Mouse (Mus musculus) cerebellum, adult (tissue): ENCODE measurements around the gene Gm16223.

ENCODE experiments used
- ATAC-seq: cut with Nextera tagmentation; 2 replicates; pipeline ENCODE4 v1.9.2; 2017; ENCODE audit warnings: mild to moderate bottlenecking, moderate library complexity, mixed read lengths; ENCODE audit not compliant: insufficient number of reproducible peaks, low FRiP score, low TSS enrichment

The Gm16223 gene

GRCm38 (mm10) chr5:42211554-42212338 is 144.0 kb downstream of the Gm16223 start:
- no peak for ATAC-seq

- no peak for ATAC-seq
Measured at GRCm38 (mm10) chr5:42212353-42212752, 144.6 kb downstream of the Gm16223 start.

DNA sequence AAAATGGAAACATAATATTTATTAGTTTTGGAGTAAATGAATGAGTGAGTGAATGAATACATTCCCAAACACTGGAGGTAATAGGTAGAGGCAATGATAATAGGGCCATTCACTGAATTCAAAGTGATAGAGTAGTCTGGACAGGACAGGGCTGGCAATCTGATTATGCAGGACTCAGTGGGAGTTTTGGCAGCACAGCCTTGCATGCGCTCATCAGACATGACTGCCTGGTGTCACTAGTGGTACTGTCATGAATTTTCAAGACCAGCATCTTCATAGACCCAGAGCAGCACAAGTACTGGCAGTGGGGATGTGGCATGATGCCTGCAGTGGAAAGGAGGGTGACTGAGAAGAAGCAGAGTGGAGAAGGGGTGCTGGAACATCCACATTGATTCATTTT is 157.1 kb downstream of the Gm16223 start:
- no peak for ATAC-seq

GRCm38 (mm10) chr5:42228631-42229030 is 160.9 kb downstream of the Gm16223 start:
- ATAC-seq = no peak

DNA sequence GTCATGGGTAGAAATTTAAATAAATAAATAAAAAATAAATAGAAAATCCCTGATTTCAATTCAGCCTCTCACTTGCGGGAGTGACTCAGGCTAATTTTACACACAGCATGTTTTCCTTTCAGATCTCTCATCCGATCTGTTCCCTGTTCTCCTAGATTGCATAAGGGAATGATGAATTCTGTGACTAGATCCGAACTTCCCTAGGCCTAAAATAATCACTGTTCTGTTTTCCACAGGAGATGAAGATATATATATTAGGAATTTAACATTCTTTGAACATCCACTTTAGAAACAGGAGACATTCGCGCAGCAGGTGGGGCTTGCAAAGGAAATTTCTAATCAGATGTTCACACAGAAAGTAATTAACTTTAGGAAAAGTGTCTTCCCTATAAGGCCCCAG is 171.5 kb downstream of the Gm16223 start:
- no peak for ATAC-seq

DNA sequence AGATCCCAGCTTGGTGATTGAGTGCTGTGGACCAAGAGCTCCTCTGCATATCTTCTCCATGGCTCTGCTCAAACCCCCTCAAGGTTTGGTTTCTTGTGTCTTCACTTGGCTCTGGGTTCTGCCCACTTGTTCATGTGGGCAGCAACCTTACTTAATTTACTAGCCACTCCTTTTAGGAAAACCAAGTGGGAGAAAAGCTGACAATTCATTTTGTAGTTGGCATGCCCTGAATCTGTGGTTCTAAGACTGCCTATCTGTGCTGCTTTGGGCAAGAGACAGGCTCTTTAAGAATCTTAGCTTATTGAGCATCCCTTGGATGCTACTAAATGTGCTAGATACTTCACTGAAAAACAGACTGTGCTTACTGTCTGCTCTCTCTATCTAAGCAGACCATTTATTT is 172.0 kb downstream of the Gm16223 start:
- ATAC-seq = no peak

GRCm38 (mm10) chr5:42250376-42250775 is 182.6 kb downstream of the Gm16223 start:
- no peak for ATAC-seq
